Mouse (Mus musculus): ENCODE data around the gene Hbs1l. TPM values are rescaled to one million over a fixed set of nuclear protein-coding genes. Genes with fewer than 3 reads are reported as not detected.
A peak's percentile ranks its signal among the peaks of the same experiment; 100 is the strongest.
"Not testable (repeated sequence)": the region's sequence is repeated elsewhere in the genome, so short reads cannot be mapped to it uniquely, and the experiment has no call there.

The Hbs1l gene
- polyA plus RNA-seq, 2 experiments from 2014 or later, result 134 to 140 TPM

GRCm38 (mm10) chr10:21364946-21365345, 69.2 kb downstream of the Hbs1l start:
- ATAC-seq, result no peak

- ATAC-seq, result peak; percentile 69
These were observed 70.1 kb downstream of the Hbs1l start for GRCm38 (mm10) chr10:21365897-21366296.

GRCm38 (mm10) chr10:21366471-21366870, 70.7 kb downstream of the Hbs1l start:
- peak; percentile 28 for ATAC-seq

- ATAC-seq, result no peak
These were observed 71.7 kb downstream of the Hbs1l start for GRCm38 (mm10) chr10:21367481-21367880.

- ATAC-seq, result no peak
These were observed 73.8 kb downstream of the Hbs1l start for GRCm38 (mm10) chr10:21369586-21369985.

GRCm38 (mm10) chr10:21372271-21372670, 76.5 kb downstream of the Hbs1l start:
- ATAC-seq, result no peak

GRCm38 (mm10) chr10:21376682-21377473, 81.1 kb downstream of the Hbs1l start, which contains the start of gene Aldh8a1:
Gene Aldh8a1 (plus strand): TSS chr10:21377291.
- ATAC-seq, result no peak

GRCm38 (mm10) chr10:21378196-21378944, 82.6 kb downstream of the Hbs1l start:
- ATAC-seq, result no peak

- ATAC-seq, result peak; percentile 94
These were observed 87.1 kb downstream of the Hbs1l start for GRCm38 (mm10) chr10:21382914-21383313.

GRCm38 (mm10) chr10:21385111-21385663, 89.4 kb downstream of the Hbs1l start:
- no peak for ATAC-seq

GRCm38 (mm10) chr10:21389075-21389474, 93.3 kb downstream of the Hbs1l start:
- no peak for ATAC-seq

GRCm38 (mm10) chr10:21390440-21390839, 94.7 kb downstream of the Hbs1l start:
- no peak for ATAC-seq

- ATAC-seq, result no peak
These were observed 95.5 kb downstream of the Hbs1l start for GRCm38 (mm10) chr10:21391286-21391685.

GRCm38 (mm10) chr10:21393390-21393789, 97.6 kb downstream of the Hbs1l start:
- ATAC-seq, result no peak

GRCm38 (mm10) chr10:21395426-21396139, 99.8 kb downstream of the Hbs1l start:
- ATAC-seq, result no peak

GRCm38 (mm10) chr10:21398873-21399425, 103.2 kb downstream of the Hbs1l start:
- ATAC-seq, result not testable (repeated sequence)

- ATAC-seq, result no peak
These were observed 103.8 kb downstream of the Hbs1l start for GRCm38 (mm10) chr10:21399622-21400021.

- ATAC-seq, result no peak
These were observed 104.3 kb downstream of the Hbs1l start for GRCm38 (mm10) chr10:21400031-21400430.

- ATAC-seq, result no peak
These were observed 104.7 kb downstream of the Hbs1l start for GRCm38 (mm10) chr10:21400453-21400852.

- ATAC-seq, result no peak
These were observed 105.5 kb downstream of the Hbs1l start for GRCm38 (mm10) chr10:21401259-21401658.

- no peak for ATAC-seq
These were observed 109.0 kb downstream of the Hbs1l start for GRCm38 (mm10) chr10:21404822-21405221.

Measured in CD4-positive, CD25-positive, alpha-beta regulatory T cell, adult 4 months (primary cell).